Comparison of ENCODE assay signal across 8 mouse cellular contexts in the genomic region with DNA sequence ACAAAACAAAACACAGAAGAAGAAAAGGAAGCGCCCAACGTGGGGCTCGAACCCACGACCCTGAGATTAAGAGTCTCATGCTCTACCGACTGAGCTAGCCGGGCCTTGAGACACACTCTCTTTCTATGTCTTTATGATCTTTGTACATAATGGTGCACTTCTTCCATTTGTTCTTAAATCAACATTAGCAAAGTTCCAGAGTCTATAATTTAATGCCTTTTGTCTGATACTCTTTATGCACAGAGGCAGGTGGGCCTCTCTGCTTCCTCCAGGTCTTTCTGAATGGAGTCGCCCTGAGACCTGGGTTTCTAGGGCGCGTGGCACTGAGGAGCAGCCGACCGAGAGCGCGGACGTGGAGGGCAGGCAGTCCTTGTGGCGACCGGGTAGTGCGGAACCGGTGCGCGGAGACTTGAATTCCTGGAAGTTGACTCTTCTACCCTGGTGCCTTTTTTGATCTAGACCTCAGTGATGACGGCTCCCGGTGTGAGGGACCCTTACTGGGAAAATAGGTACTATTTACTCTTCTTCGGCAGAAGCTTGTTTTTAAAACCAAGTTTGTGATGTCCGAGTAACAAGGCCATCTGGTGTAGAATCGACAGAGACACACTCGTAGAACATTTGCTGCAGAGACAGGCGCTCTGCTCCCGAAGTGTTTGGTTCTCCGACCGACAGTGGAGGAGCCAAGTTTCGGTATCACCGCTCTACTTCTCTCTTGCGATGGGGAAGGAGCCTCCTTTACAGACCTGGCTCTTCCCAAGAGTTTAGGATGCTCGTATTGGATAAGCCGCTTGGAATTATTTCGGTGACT. TPM values are rescaled to one million over a fixed set of nuclear protein-coding genes. Genes with fewer than 3 reads are reported as not detected.
A peak's percentile ranks its signal among the peaks of the same experiment; 100 is the strongest.
DNase-seq lines count a peak whose midpoint lies in the region; ATAC-seq and TF ChIP-seq lines count a peak whose summit lies in the region.

No protein-coding gene starts in this region.

- under 1% methylated on average over 36 of the region's 36 CpGs for WGBS in hindbrain, postnatal 0 days
- under 1% methylated on average over 33 of the region's 36 CpGs for WGBS in macrophage (ENCODE audit: missing documents)

- ATAC-seq in common myeloid progenitor, adult 5-6 weeks (replicated peaks; ENCODE audit: low read depth, poor library complexity, severe bottlenecking) = peak; percentile 40
- peak; percentile 53 for ATAC-seq in hindbrain, postnatal 0 days

- H3K4me3 ChIP-seq in gastrocnemius, adult 2 months = peak overlapping the region; percentile 82
- peak overlapping the region; percentile 83 for H3K4me3 ChIP-seq in hindbrain, postnatal 0 days (ENCODE audit: low read length)
- peak overlapping the region; percentile 81 for H3K4me3 ChIP-seq in left cerebral cortex, adult 2 months
- peak overlapping the region; percentile 79 for H3K4me3 ChIP-seq in macrophage (ENCODE audit: inconsistent target)

- H3K9ac ChIP-seq in hindbrain, postnatal 0 days (replicated peaks; ENCODE audit: low read length) = peak overlapping the region; percentile 62

- peak overlapping the region; percentile 93 for H3K27ac ChIP-seq in gastrocnemius, adult 2 months
- peak overlapping the region; percentile 95 for H3K27ac ChIP-seq in hindbrain, postnatal 0 days
- peak overlapping the region; percentile 76 for H3K27ac ChIP-seq in left cerebral cortex, adult 2 months
- H3K27ac ChIP-seq in macrophage = peak overlapping the region; percentile 85

- DNase-seq in ZHBTc4 (ENCODE audit: low read depth, low spot score) = peak; percentile 88
- peak; percentile 82 for DNase-seq in gastrocnemius, adult 2 months
- peak; percentile 89 for DNase-seq in hindbrain, postnatal 0 days (ENCODE audit: low spot score)
- peak; percentile 72 to 80 for DNase-seq in left cerebral cortex, adult 2 months (ENCODE audit: extremely low spot score in 1 of 2, low spot score in 2 of 2)
- peak; percentile 80 for DNase-seq in right cerebral cortex, adult 18-20 months
- peak; percentile 75 for DNase-seq in urinary bladder, postnatal 14 days (ENCODE audit: low spot score)

- no peaks in the 10 kb centered on the region for H3K4me1 ChIP-seq in hindbrain, postnatal 0 days (ENCODE audit: insufficient read depth, low read length)

- H3K27me3 ChIP-seq in hindbrain, postnatal 0 days (ENCODE audit: insufficient read depth, low read length) = no peaks in the 10 kb centered on the region

- intact Hi-C loops in gastrocnemius, adult 2 months (cut with DNase I) = loop anchor here (10.0 kb wide), 1 partner anchor 235 kb away; a partner anchor contains a TSS
- intact Hi-C loops in left cerebral cortex, adult 2 months (cut with DNase I) = loop anchor here (5.0 kb wide), 3 partner anchors 78 to 222 kb away; a partner anchor contains a TSS

- H3K36me3 ChIP-seq in hindbrain, postnatal 0 days (ENCODE audit: insufficient read depth, low read length) = no peaks in the 10 kb centered on the region
- H3K36me3 ChIP-seq in macrophage (ENCODE audit: inconsistent target) = no peaks in the 10 kb centered on the region

- no peaks in the 10 kb centered on the region for H3K9me3 ChIP-seq in hindbrain, postnatal 0 days (ENCODE audit: low read length)

- no peaks in the 10 kb centered on the region for H3K79me2 ChIP-seq in macrophage (ENCODE audit: inconsistent target)

- H3K4me2 ChIP-seq in hindbrain, postnatal 0 days (ENCODE audit: low read depth, low read length) = peak overlapping the region; percentile 98

- no peak for TF ChIP-seq CTCF in gastrocnemius, adult 2 months (IDR thresholded peaks at IDR 0.05)
- no peak for TF ChIP-seq CTCF in hindbrain, postnatal 0 days (IDR thresholded peaks at IDR 0.05; ENCODE audit: low read depth)
- no peak; the same call in 1 of the 2 replicates for TF ChIP-seq CTCF in left cerebral cortex, adult 2 months (IDR thresholded peaks at IDR 0.05)

RNA-seq across cellular contexts. Expression of a gene that starts 25.3 kb away (rescaled TPM):
- total RNA-seq in common myeloid progenitor, adult 5-6 weeks (2017) = not detected in 2 replicates
- total RNA-seq in gastrocnemius, adult 2 months (2021) = 100 to 1,000 TPM; 590 to 675 TPM
- 0.78 and 1.9 TPM in 2 replicates for total RNA-seq in hindbrain, postnatal 0 days (2014; rRNA removed)
- 2.1 and 2.5 TPM in 2 replicates for polyA plus RNA-seq in hindbrain, postnatal 0 days (2015; fragmentation: Nextera tagmentation; extraction: Ambion mirVana)
- total RNA-seq in left cerebral cortex, adult 2 months (2021) = 1 to 10 TPM; 1.7 to 1.8 TPM
- total RNA-seq in macrophage (2018; cell fraction: chromatin; rRNA removed) = not detected
- not detected for total RNA-seq in macrophage (2018; cell fraction: cytosol; rRNA removed)
- not detected for total RNA-seq in macrophage (2018; cell fraction: nucleus; rRNA removed)
- polyA plus RNA-seq in macrophage (2018) = not detected in 3 replicates

RNA-seq across cellular contexts. Expression of a gene that starts 47.6 kb away (rescaled TPM):
- total RNA-seq in common myeloid progenitor, adult 5-6 weeks (2017) = not detected in 2 replicates
- not detected for total RNA-seq in gastrocnemius, adult 2 months (2021)
- total RNA-seq in hindbrain, postnatal 0 days (2014; rRNA removed) = not detected in 2 replicates
- polyA plus RNA-seq in hindbrain, postnatal 0 days (2015; fragmentation: Nextera tagmentation; extraction: Ambion mirVana) = not detected in 2 replicates
- not detected for total RNA-seq in left cerebral cortex, adult 2 months (2021)
- not detected for total RNA-seq in macrophage (2018; cell fraction: chromatin; rRNA removed)
- not detected for total RNA-seq in macrophage (2018; cell fraction: cytosol; rRNA removed)
- not detected for total RNA-seq in macrophage (2018; cell fraction: nucleus; rRNA removed)
- polyA plus RNA-seq in macrophage (2018) = not detected in 3 replicates

RNA-seq across cellular contexts. Expression of a gene that starts 58.1 kb away (rescaled TPM):
- 163 and 170 TPM in 2 replicates for total RNA-seq in common myeloid progenitor, adult 5-6 weeks (2017)
- total RNA-seq in gastrocnemius, adult 2 months (2021) = 100 to 1,000 TPM; 541 to 557 TPM
- total RNA-seq in hindbrain, postnatal 0 days (2014; rRNA removed) = 192 and 222 TPM in 2 replicates
- 133 and 148 TPM in 2 replicates for polyA plus RNA-seq in hindbrain, postnatal 0 days (2015; fragmentation: Nextera tagmentation; extraction: Ambion mirVana)
- 10 to 100 TPM; 22.4 to 28.2 TPM for total RNA-seq in left cerebral cortex, adult 2 months (2021)
- 100 to 1,000 TPM in 9 of 26 experiments, 10 to 100 TPM in 16, 1 to 10 TPM in 1; 8.8 to 741 (median 70.0) TPM for total RNA-seq in macrophage (2018; cell fraction: chromatin; rRNA removed)
- total RNA-seq in macrophage (2018; cell fraction: cytosol; rRNA removed) = 100 to 1,000 TPM in 16 of 26 experiments, 10 to 100 TPM in 10; 12.9 to 504 (median 163) TPM
- total RNA-seq in macrophage (2018; cell fraction: nucleus; rRNA removed) = 100 to 1,000 TPM in 11 of 26 experiments, 10 to 100 TPM in 15; 14.5 to 587 (median 82.2) TPM
- polyA plus RNA-seq in macrophage (2018) = 198 to 536 TPM (median 239 TPM) in 3 replicates

Comparison
In these comparisons a context has a peak if more than half of its experiments do, and no peak if none do; other contexts are left out.
1. Peak in every context shown above with its lines: DNase-seq, ATAC-seq, H3K4me3 ChIP-seq and H3K27ac ChIP-seq.
2. RNA of a gene that starts 25.3 kb away (total RNA-seq): 590 to 675 TPM in gastrocnemius, adult 2 months; 1.7 to 1.8 TPM in left cerebral cortex, adult 2 months, 0.78 to 1.9 TPM in hindbrain, postnatal 0 days and not detected in common myeloid progenitor, adult 5-6 weeks; every median in the first group is over 100 times any median in the second.